Mouse (Mus musculus) gastrocnemius, adult 8-10 months (tissue): Measurements from ENCODE around the gene Cdc42bpg. TPM values are rescaled to one million over a fixed set of nuclear protein-coding genes. Genes with fewer than 3 reads are reported as not detected.

Experiments used
- DNase-seq, 2 experiments: peaks; one replicate each; pipeline ENCODE4 v3.0.0; 2022; ENCODE audit warnings: low spot score in 2 of 2
- total RNA-seq, 4 experiments: library from RNA; stranded (reverse); gene quantifications; 2 replicates each; pipeline ENCODE4 v1.2.4; 2022

Gene Cdc42bpg
- total RNA-seq, 4 experiments from 2014 or later: 7.6 to 11.5 (median 8.5) TPM

DNA sequence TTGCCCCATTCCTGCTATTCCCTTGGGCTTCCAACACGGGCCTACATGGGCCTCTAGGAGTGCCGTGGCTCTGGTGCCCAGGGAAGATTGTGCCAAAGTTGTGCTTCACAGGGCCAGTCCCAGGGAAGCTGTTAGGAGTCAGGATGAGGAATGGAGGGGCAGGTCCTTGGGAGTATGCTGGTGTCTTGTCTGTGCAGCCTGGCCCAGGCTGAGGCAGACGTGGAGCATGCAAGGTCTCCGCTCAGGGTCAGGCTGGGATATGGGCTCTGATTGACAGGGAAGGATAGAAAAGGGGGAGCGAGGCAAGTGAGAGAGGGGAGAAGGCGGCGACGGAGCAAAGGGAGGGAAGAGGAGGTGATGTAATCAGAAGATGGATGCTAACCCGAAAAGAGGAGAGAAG is 18.5 kb downstream of the Cdc42bpg start:
- no peak for DNase-seq

DNA sequence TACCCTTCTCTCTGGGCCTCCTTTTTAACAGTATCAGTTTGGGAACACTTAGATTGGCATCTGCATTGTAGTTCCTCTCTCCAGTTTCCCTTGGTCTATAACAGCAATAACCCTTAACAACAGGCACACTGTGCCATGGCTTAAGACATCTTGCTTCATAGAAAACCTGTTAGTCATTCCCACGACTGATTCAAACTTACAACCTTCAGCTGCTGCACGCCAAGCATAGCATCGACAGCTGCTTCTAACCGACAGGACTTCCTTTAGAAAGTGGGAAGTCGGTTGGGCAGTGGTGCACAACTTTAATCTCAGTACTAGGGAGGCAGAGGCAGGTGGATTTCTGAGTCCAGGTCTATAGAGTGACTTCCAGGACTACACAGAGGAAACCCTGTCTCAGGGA is 24.9 kb downstream of the Cdc42bpg start:
- DNase-seq: no peak

GRCm38 (mm10) chr19:6331719-6332516 is 25.7 kb downstream of the Cdc42bpg start:
- no peak for DNase-seq

DNA sequence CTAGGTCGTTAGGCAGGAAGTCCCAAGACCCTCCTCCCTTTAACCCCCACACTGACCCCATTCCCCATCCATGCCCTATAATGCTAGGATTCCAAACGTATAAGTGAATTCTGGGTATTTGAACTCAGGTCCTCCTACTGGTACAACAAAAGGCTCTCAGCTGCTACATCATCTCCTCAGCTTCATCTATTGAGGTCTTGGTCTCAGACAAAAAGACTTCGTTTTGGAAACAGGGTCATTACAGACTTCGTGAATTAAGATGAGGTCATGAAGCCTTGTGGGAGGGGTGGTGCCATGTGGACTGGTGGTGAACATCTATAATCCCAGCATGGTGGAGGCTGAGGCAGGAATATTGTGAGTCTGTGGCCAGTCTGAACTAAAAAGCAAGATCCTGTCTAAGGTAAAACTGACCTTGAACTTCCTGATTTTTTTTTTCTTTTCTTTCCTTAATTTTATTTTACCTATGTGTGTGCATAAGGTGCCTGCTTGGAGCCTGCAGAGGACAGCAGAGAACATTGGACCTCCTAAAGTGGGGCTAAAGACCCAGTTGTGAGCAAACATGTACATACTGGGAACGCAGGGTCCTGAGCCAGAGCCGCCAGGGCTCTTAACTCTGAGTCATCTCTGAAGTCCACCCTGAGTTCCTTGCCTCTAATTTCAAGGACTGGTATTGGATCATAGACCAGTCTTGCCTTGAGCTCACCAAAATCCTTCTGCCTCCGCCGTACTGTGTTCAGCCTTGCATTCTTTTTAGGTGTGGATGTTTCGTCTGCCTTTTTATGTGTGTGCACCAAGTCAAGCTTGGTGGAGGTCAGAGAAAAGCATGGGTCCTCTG is 27.7 kb downstream of the Cdc42bpg start:
- DNase-seq: no peak

DNA sequence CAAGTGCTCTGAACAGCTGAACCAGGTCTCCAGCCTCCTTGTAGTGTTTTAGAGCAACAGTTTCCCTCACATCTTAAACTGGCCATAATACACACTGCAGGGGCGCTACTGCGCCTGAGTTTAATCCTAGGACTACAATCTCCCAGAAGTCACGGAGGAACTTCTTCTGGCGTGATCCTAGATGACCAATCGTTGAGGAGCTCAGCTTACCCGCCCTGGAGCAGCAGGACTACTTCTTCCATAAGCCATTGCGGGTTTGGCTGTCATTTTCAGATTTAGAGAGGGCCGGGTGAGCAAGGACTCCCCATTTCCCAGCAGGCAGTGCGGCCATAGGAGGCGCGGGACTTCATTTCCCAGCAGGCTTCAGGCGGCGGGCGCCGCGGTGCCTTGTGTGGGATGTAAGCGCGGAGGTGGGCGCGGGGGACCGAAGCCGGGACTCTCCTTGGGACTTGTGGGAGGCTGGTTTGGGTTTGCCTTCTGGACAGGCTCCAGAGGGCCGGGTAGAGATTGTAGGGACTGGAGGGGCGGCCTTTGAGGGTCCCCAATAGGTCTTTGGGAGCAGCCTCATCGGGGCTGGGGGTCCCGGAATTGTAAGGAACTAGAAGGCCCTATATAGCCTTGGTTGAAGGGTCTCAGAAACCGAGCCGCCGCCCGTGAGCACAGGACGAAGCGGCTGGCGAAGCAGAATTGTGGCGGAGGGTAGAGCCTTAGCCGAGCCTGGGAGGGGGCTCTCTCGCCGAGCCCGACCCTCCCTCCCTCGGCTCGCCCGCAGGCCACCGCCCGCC is 28.6 kb downstream of the Cdc42bpg start, which contains the start of gene Men1:
Gene Men1, plus strand, starts transcription at position 307 of the 785 bp plus-strand sequence.
- DNase-seq: peak; percentile 88 to 93

DNA sequence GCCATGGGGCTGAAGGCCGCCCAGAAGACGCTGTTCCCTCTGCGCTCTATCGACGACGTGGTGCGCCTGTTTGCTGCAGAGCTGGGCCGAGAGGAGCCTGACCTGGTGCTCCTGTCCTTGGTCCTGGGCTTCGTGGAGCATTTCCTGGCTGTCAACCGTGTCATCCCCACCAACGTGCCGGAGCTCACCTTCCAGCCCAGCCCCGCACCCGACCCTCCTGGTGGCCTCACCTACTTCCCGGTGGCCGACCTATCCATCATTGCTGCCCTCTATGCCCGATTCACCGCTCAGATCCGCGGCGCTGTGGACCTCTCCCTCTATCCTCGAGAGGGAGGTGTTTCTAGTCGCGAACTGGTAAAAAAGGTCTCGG is 29.2 kb downstream of the Cdc42bpg start:
- no peak for DNase-seq

DNA sequence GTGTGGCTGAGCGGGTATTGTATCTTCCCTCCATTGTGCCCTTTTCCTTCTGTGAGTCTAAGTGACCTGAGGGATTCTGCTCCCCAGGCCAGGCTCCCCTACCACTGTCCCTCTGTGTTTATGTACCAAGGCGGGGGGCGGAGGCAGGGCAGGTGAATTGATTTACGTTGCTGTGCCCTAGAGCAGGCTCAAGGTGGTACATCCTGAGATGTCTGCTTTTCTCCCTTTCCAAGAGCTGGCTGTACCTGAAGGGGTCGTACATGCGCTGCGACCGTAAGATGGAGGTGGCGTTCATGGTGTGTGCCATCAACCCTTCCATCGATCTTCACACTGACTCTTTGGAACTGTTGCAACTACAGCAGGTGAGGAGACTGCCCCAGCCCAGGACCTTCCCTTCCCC is 30.7 kb downstream of the Cdc42bpg start:
- DNase-seq: no peak

GRCm38 (mm10) chr19:6338171-6338570 is 31.9 kb downstream of the Cdc42bpg start:
- no peak for DNase-seq

GRCm38 (mm10) chr19:6338716-6339115 is 32.5 kb downstream of the Cdc42bpg start:
- DNase-seq: no peak

DNA sequence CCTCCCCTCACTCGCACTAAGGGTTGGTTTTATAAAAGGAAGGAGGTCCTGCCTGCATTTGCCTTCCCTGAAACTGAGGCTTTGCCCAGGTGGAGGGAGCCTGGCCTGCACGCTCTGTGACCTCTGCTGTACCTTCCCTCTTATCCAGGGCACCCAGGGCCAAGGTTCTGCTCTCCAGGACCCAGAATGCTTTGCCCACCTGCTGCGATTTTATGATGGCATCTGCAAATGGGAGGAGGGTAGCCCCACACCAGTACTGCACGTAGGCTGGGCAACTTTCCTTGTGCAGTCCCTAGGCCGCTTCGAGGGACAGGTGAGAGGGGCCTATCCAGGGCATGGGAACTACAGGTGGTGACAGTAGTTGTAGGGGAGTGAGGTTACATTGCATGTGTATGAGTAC is 32.9 kb downstream of the Cdc42bpg start:
- DNase-seq: no peak

DNA sequence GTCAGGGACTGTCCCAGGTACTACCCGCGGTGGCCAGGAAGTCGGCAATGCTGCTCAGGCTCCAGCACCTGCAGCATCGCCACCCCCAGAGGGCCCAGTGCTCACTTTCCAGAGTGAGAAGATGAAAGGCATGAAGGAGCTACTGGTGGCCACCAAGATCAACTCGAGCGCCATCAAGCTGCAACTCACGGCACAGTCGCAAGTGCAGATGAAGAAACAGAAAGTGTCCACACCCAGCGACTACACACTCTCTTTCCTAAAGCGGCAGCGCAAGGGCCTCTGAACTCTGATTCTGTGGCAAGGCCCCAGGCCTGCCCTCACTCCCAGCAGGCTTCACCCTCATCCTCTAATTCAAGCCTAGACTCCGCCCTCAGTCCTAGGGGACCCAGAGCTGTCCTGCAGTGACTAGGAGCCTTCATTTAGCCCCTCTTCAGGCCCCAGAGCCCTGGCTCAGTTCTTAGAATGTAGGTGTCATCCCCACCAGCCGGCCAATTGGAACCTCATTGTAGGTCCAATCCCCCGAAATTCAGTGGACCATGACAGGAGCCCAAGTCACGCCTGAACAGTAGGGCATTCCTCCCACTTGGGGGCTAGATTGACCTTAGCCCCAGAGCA is 33.7 kb downstream of the Cdc42bpg start:
- no peak for DNase-seq

DNA sequence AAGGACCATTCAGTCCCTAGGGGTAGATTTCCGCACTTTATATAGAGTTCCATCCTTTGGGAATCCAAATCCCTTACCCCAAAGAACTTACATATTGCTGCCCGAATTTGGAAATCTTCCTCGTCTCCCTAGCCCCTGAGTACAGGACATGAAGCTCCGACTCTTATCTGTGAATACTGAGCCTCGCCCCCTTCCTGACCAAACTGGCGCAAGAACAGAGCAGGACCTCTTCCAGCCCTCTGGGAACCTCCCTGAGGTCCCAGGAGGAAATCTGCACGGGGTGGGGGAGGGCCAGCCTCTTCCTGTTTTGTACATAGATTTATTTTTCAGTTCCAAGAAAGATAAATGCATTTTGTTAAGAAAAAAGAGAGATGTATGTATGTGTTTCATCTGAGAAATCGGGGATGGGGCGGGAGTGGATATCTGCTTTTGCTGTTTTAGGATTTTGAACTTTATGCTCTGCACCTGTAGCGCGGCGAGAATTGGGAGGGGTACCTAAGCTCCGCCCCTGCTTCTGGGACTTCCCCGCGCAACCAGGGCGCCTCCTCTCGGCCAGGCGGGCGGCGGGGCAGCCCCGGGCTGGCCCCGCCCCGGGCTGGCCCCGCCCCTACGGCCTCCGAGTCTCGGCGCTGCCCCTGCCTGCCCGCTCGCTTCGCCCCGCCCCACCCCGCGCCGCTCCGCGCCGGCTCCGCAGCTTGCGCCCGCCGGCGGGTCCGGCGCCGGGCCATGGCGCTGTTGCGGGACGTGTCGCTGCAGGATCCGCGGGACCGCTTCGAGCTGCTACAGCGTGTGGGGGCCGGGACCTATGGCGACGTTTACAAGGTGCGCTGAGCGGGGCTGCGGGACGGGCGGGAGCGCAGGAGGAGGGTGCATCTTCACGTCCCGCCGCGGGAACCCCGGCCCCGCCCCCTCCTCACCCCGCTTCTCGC is 34.5 kb downstream of the Cdc42bpg start, which contains the start of gene Map4k2:
Gene Map4k2, plus strand, starts transcription at position 612 of the 929 bp plus-strand sequence.
- peak; percentile 75 to 78 for DNase-seq

GRCm38 (mm10) chr19:6341453-6342077 is 35.3 kb downstream of the Cdc42bpg start:
- no peak for DNase-seq

DNA sequence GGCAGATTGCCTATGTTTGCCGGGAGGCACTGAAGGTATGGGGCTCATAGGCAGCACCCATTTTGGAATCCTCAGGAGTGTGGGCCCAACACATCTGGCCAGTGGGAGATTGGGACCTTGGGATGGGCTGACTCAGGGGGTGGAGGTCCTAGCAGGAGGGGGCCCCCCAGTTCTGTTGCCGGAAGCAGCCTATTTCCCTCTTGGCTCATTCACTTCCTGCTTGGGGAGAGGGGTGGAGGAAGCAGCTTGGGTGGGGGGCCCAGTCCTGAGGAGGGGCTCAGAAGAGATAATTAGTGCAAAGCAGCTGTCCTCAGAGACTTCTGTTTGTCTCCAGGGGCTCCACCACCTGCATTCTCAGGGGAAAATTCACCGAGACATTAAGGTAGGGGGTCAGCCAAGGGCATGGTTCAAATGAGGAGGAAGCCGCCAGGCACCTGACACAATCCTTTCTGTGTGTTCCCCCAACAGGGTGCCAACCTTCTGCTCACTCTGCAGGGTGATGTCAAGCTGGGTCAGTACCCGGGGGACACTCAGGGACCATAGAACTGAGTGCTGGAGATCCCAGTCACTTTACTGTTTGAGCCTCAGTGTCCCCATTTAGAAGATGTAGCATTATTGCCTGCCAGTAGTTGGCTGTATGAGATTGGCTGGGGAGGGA is 36.1 kb downstream of the Cdc42bpg start:
- no peak for DNase-seq

GRCm38 (mm10) chr19:6343066-6343925 is 37.0 kb downstream of the Cdc42bpg start:
- no peak for DNase-seq

GRCm38 (mm10) chr19:6343996-6344395 is 37.7 kb downstream of the Cdc42bpg start:
- DNase-seq: no peak

DNA sequence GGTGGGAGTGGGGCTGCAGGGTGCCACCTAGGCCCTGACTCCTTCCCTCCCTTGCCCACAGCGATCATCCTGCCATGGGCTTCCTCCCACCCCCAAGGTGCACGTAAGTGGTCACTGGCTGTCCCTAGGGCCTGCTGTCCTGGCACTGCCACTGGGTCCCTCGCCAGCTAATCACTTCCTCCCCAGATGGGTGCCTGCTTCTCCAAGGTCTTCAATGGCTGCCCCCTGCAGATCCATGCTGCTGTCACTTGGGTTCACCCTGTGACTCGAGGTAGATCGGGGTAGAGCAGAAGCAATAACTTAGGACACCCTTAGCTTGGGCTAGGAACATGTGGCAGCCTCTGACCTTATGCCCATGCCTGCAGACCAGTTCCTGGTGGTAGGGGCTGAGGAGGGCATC is 39.8 kb downstream of the Cdc42bpg start:
- no peak for DNase-seq

DNA sequence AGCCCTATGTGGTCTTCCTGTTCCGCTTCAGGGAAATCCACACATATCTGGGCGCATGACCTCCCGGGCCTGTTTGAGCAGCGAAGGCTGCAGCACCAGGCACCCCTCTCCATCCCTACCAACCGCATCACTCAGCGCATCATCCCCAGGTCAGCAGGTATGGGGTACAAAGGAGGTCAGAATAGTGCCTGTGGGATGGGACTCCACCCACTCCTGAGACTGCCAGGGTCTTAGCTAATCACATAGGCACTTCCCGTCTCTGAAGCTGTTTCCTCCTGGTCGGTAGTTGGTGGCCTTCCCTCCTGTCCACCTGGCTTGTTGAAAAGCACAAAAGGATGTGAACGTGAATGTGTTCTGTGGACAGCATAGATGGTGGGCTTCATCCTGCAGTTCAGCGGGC is 40.4 kb downstream of the Cdc42bpg start:
- no peak for DNase-seq
